Comparison of ENCODE assay signal across 21 mouse cellular contexts in the genomic region with DNA sequence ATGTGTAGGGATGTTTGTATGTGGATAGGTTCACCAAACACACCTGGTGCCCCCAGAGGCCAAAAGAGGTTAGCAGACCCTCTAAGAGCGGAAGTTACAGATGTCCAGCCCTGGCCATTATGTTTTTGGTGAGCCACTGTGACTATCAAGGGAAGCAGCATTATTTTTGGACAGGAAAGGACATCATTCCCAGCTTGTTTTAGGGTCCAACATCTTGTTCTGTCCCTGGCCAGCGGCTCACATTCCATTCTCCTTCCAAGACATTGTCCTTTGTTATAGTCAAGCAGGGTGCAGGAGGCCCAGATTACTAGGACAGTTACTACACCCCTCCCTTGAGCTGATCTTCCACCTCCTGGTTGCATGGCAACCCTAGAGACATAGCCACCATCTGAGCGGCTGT. TPM values are rescaled to one million over a fixed set of nuclear protein-coding genes. Genes with fewer than 3 reads are reported as not detected.
"Had no signal": no experiment of that assay in that cellular context is flagged by ENCODE, and none has a peak within 500 bp of the region (broad histone marks: within the 10 kb centered on the region; RNA-seq: fewer than 3 reads in every experiment).

No protein-coding gene starts in this region.

- DNase-seq: kidney, adult 18-20 months; kidney, postnatal 4 days; lung, adult 2 months; lung, postnatal 36 days; thymus, adult 18-20 months; thymus, postnatal 25 days had no signal

- H3K4me3 ChIP-seq: layer of hippocampus, adult 2 months; limb, embryonic 12.5 days; liver, embryonic 15.5 days; midbrain, embryonic 10.5 days; myocyte; neural tube, embryonic 12.5 days had no signal

- H3K27ac ChIP-seq: layer of hippocampus, adult 2 months; liver, embryonic 15.5 days; midbrain, embryonic 10.5 days; neural tube, embryonic 12.5 days had no signal

- H3K9me3 ChIP-seq: limb, embryonic 12.5 days; liver, embryonic 15.5 days; midbrain, embryonic 10.5 days; neural tube, embryonic 12.5 days had no signal

- H3K9ac ChIP-seq: limb, embryonic 12.5 days; liver, embryonic 15.5 days; neural tube, embryonic 12.5 days had no signal

- H3K27me3 ChIP-seq: limb, embryonic 12.5 days; neural tube, embryonic 12.5 days had no signal

- H3K4me2 ChIP-seq: limb, embryonic 12.5 days; liver, embryonic 15.5 days; neural tube, embryonic 12.5 days had no signal

RNA-seq across cellular contexts. Expression of gene Rnf222, which starts 18.9 kb away (rescaled TPM):
- total RNA-seq: layer of hippocampus, adult 2 months; layer of hippocampus, postnatal 10 days; left cerebral cortex, postnatal 36 days; megakaryocyte, adult 5-6 weeks; neutrophil, adult 5-6 weeks had no signal
- polyA plus RNA-seq: myocyte; stomach, embryonic 14.5 days; urinary bladder, adult 2 months had no signal

RNA-seq across cellular contexts. Expression of gene Odf4, which starts 19.6 kb away (rescaled TPM):
- total RNA-seq: layer of hippocampus, adult 2 months; liver, adult 2 months; megakaryocyte, adult 5-6 weeks; neutrophil, adult 5-6 weeks had no signal
- polyA plus RNA-seq: kidney, embryonic 16.5 days; limb, embryonic 12.5 days; liver, adult 2 months; liver, embryonic 15.5 days; lung, postnatal 0 days; midbrain, embryonic 10.5 days; myocyte; neural tube, embryonic 12.5 days; urinary bladder, adult 2 months had no signal

RNA-seq across cellular contexts. Expression of gene Arhgef15, which starts 50.0 kb away (rescaled TPM):
- total RNA-seq: neutrophil, adult 5-6 weeks had no signal
